Mouse (Mus musculus): ENCODE measurements around the gene Spink4. TPM values are rescaled to one million over a fixed set of nuclear protein-coding genes. Genes with fewer than 3 reads are reported as not detected.
A peak's percentile ranks its signal among the peaks of the same experiment; 100 is the strongest.

Spink4 gene
- total RNA-seq, 2 experiments from 2014 or later, result not detected

- DNase-seq, result no peak
Measured at GRCm38 (mm10) chr4:40969781-40970591, 50.1 kb downstream of the Spink4 start.

DNA sequence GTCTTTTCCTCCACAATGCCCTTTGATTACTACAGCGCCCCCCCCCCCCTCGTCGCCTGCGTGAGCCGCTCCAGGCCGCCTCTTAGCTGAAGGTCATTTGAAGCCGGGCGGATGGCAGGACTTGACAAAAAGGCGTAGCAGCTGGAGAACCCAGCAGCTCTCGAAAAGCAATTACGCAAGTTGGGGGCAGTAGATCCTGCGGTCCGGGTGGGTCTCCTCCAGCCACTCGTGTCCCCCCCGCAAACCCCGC lies 50.7 kb downstream of the Spink4 start:
- no peak for DNase-seq

DNA sequence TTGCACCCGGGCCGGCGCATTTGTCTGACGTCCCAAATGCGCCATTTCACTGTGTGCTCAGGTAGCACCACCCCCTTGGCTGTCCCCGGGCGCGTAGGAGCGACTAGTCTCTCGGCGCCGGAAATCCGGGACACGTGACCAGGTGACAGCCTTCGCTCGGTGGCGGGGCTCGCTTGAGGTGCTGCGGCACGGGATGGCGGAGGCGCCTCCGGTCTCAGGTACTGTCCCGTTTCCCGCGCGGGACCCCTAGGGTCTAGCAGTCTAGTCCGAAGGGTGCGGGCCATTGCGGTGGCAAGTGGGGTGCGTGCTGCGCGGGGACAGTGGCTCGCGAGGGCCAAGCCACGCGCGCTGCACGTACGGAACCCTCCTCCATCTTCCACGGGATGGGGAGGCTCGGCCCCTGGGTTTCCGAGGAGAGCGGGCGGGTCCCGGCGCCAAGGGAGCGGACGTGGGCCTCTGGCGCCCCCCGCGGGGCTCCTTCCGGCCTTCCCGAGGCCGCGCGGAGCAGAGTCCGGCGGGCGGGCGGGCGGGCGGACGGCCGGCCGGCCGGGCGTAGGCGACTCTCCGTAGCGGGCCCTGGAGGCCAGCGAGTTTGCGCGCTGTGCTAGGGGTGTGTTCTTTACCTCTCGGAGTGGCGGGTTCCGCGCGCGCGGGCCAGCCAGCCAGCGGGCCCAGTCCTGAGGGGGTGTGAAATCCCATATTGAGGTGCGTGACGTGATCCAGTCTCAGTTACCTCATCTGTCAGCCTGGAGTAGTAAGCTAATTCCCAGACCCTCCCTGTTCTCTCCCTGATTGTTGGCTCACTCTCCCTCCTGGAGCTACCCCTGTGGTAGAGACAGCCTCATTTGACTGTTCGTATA lies 51.2 kb downstream of the Spink4 start, which contains the start of gene Nfx1:
Nfx1 (plus strand) TSS at position 65 of the 860 bp plus-strand sequence.
- DNase-seq, result peak; percentile 97

DNA sequence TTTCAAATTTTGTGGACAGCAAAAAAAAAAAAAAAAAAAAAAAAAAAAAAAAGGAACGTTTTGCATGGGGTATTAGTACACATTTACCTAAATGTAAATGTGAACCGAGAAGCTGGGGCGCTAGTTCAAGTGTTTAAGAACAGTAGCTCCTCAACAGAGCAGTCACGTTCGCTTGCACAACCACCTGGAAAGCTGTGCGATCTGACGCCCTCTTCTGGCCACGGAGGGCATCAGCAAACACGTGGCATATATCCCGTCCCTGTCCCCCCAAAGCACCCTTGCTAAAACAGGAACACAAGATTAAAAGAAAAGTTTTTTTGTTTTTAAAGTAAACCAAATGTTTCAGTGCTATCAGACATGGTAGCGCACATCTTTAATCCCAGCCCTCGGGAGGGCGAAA lies 51.9 kb downstream of the Spink4 start:
- peak in 1 of 2 experiments; percentile 18 for DNase-seq

DNA sequence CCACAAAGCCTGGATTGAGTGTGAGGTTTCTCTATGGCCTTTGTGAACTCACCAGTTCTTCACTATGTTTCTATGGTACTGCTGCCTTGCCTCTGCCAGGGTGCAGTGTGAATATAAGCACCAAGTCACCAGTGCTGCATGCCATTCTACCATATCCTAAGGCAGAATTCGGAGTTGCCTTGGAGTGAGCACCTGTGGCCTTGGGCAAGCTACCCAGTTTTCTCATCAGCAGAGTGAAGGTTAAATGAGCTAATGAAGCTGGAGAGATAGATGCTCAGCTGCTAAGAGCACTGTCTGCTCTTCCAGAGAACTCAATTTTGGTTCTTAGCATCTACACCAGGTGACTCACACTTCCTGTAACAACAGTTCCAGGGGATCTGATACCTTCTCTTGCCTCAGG lies 54.2 kb downstream of the Spink4 start:
- no peak for DNase-seq

GRCm38 (mm10) chr4:40975678-40976077 lies 55.8 kb downstream of the Spink4 start:
- DNase-seq, result no peak

DNA sequence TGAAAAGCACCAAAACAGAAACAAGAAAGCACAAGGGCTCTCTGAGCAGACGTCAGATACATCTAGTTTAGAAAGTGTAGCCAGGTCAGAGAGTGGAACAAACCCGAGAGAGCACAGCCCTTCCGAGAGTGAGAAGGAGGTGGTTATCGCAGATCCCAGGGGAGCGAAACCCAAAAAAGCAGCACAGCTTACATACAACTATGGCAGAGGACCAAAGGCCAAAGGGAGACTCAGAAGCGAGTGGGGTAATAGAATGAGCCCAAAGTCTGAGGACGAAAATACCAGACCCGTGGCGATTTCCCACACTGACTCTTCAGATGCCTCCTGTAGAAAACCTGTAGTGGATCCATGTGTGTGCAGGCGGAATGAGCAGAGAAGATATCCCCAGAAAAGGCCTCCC lies 56.8 kb downstream of the Spink4 start:
- no peak for DNase-seq

DNA sequence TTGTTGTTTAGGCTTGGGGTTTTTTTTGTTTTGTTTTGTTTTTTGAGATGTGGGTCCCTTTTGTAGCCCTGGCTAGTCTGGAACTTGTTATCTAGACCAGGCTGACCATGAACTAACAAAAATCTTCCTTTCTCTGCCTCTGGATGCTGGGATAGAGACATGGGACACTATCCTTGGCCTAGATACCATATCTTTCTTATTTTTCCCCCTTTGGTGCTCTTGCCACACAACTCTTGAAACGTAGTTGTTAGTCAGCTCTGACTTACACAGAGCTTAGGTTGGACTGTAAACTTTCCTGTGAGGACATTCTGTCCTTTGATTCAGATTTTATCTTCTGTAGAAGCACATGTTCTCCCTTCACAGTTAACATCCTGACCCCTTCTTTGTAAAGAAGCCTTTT lies 59.6 kb downstream of the Spink4 start:
- DNase-seq, result no peak

Other genes starting within 250 kb of the Spink4 start
- 10 to 100 TPM; 14.9 to 16.7 TPM for gene Aptx, start 216.9 kb upstream of the Spink4 start, total RNA-seq (2021)
- gene Dnaja1, start 197.9 kb upstream of the Spink4 start, total RNA-seq (2021), result 100 to 1,000 TPM; 122 to 176 TPM
- 10 to 100 TPM; 31.3 to 32.6 TPM for gene Smu1, start 162.1 kb upstream of the Spink4 start, total RNA-seq (2021)
- 10 to 100 TPM; 58.2 to 59.1 TPM for gene B4galt1, start 66.0 kb upstream of the Spink4 start, total RNA-seq (2021)
- gene Bag1, start 28.2 kb downstream of the Spink4 start, total RNA-seq (2021), result 100 to 1,000 TPM; 273 to 283 TPM
- gene Chmp5, start 28.4 kb downstream of the Spink4 start, total RNA-seq (2021), result 10 to 100 TPM; 37.4 to 38.6 TPM
- 10 to 100 TPM; 21.2 to 21.8 TPM for gene Nfx1, start 50.9 kb downstream of the Spink4 start, total RNA-seq (2021)
- 10 to 100 TPM; 17.6 to 24.6 TPM for gene Aqp7, start 128.1 kb downstream of the Spink4 start, total RNA-seq (2021)
- gene Aqp3, start 178.1 kb downstream of the Spink4 start, total RNA-seq (2021), result 1 to 10 TPM in 1 of 2 experiments, not detected in 1; 1.9 TPM
- gene Nol6, start 204.4 kb downstream of the Spink4 start, total RNA-seq (2021), result 10 to 100 TPM; 16.2 to 18.9 TPM
- gene Ube2r2, start 215.7 kb downstream of the Spink4 start, total RNA-seq (2021), result 100 to 1,000 TPM; 126 to 132 TPM